In genomic region chr3:57287438-57287837, GRCm38 (mm10) we compare ENCODE assay signal across 14 mouse cellular contexts. TPM values are rescaled to one million over a fixed set of nuclear protein-coding genes. Genes with fewer than 3 reads are reported as not detected.
A peak's percentile ranks its signal among the peaks of the same experiment; 100 is the strongest.
DNase-seq lines count a peak whose midpoint lies in the region; ATAC-seq and TF ChIP-seq lines count a peak whose summit lies in the region.
"Had no signal": no experiment of that assay in that cellular context is flagged by ENCODE, and none has a peak within 500 bp of the region (broad histone marks: within the 10 kb centered on the region; RNA-seq: fewer than 3 reads in every experiment).

No protein-coding gene starts in this region.

- H3K36me3 ChIP-seq in kidney, postnatal 0 days (ENCODE audit: insufficient read depth, low read length): no peaks in the 10 kb centered on the region
- no peaks in the 10 kb centered on the region for H3K36me3 ChIP-seq in midbrain, embryonic 10.5 days

- no peak overlapping the region for H3K4me3 ChIP-seq in gastrocnemius, adult 2 months
- no peak overlapping the region for H3K4me3 ChIP-seq in kidney, postnatal 0 days (replicated peaks; ENCODE audit: low read depth, low read length)
- no peak overlapping the region for H3K4me3 ChIP-seq in brown adipose tissue, adult 24 weeks (ENCODE audit: insufficient read depth, low read depth, low read length)
- no peak overlapping the region for H3K4me3 ChIP-seq in midbrain, embryonic 10.5 days

- no peak overlapping the region for H3K9ac ChIP-seq in kidney, postnatal 0 days (ENCODE audit: low read depth, low read length)
- H3K9ac ChIP-seq: forebrain, postnatal 0 days; liver, embryonic 14.5 days had no signal

- H3K27me3 ChIP-seq in kidney, postnatal 0 days (ENCODE audit: insufficient read depth, low read length): no peaks in the 10 kb centered on the region
- no peaks in the 10 kb centered on the region for H3K27me3 ChIP-seq in midbrain, embryonic 10.5 days (ENCODE audit: low read depth, poor library complexity, severe bottlenecking)

- intact Hi-C loops in gastrocnemius, adult 2 months (cut with DNase I): no loop called here
- intact Hi-C loops in gastrocnemius, postnatal 36 days (cut with DNase I): no loop called here

- WGBS in kidney, postnatal 0 days: 49% methylated on average over 4 of the region's 4 CpGs
- WGBS in midbrain, embryonic 10.5 days: 68% methylated on average over 4 of the region's 4 CpGs

- no peak for TF ChIP-seq CTCF in gastrocnemius, adult 2 months (IDR thresholded peaks at IDR 0.05)
- TF ChIP-seq CTCF in kidney, postnatal 0 days (IDR thresholded peaks at IDR 0.05; ENCODE audit: low read depth): no peak

- ATAC-seq in kidney, postnatal 0 days (replicated peaks; ENCODE audit: low FRiP score, low read depth): no peak
- ATAC-seq: forebrain, postnatal 0 days had no signal

- peak overlapping the region; percentile 92 for H3K27ac ChIP-seq in gastrocnemius, adult 2 months
- H3K27ac ChIP-seq in kidney, postnatal 0 days: peak overlapping the region; percentile 43; the same call in 1 of the 2 replicates
- H3K27ac ChIP-seq in brown adipose tissue, adult 24 weeks (replicated peaks; ENCODE audit: low read depth, low read length): peak overlapping the region; percentile 100
- H3K27ac ChIP-seq in midbrain, embryonic 10.5 days (replicated peaks): no peak overlapping the region
- H3K27ac ChIP-seq: liver, embryonic 14.5 days had no signal

- DNase-seq in gastrocnemius, adult 2 months: no peak
- DNase-seq in gastrocnemius, postnatal 36 days: no peak
- no peak for DNase-seq in kidney, postnatal 0 days (ENCODE audit: low spot score)
- DNase-seq in kidney, postnatal 4 days: no peak
- DNase-seq in lung, postnatal 25 days (ENCODE audit: low spot score): peak; percentile 40
- DNase-seq in layer of hippocampus, adult 8-10 months (ENCODE audit: low spot score in 2 of 2): no peak
- DNase-seq in midbrain, embryonic 10.5 days (ENCODE audit: low spot score): no peak
- DNase-seq: cerebellum, adult 9-10 months; forebrain, postnatal 0 days; gastrocnemius, postnatal 25 days; kidney, postnatal 36 days; thymus, adult 2 months had no signal

- 0 out of 2 replicates have a peak, but pooled peaks cover 9% of the 10 kb centered on the region for H3K4me1 ChIP-seq in kidney, postnatal 0 days (replicated peaks; ENCODE audit: insufficient read depth, low read length)
- H3K4me1 ChIP-seq in brown adipose tissue, adult 24 weeks (ENCODE audit: control insufficient read depth, insufficient read depth, insufficient read length, low read length): peaks cover 13% of the 10 kb centered on the region
- H3K4me1 ChIP-seq in midbrain, embryonic 10.5 days: peaks cover 17% of the 10 kb centered on the region

- H3K4me2 ChIP-seq in kidney, postnatal 0 days (ENCODE audit: low read length): no peak overlapping the region

- H3K9me3 ChIP-seq in kidney, postnatal 0 days (replicated peaks; ENCODE audit: low read length): no peaks in the 10 kb centered on the region
- no peaks in the 10 kb centered on the region for H3K9me3 ChIP-seq in midbrain, embryonic 10.5 days (replicated peaks)

RNA-seq across cellular contexts. Expression of gene Tm4sf1, which starts 14.3 kb away (rescaled TPM):
- 10 to 100 TPM; 15.6 to 20.9 TPM for total RNA-seq in gastrocnemius, adult 2 months (2021)
- 10 to 100 TPM; 18.9 TPM for total RNA-seq in gastrocnemius, postnatal 36 days (2021)
- polyA plus RNA-seq in kidney, postnatal 0 days (2015; fragmentation: Nextera tagmentation; extraction: Ambion mirVana): 386 and 407 TPM in 2 replicates
- polyA plus RNA-seq in brown adipose tissue, adult 24 weeks (2012; ENCODE audit: insufficient read depth, insufficient read length, missing spikeins): 49.0 and 77.1 TPM in 2 replicates
- total RNA-seq in layer of hippocampus, adult 8-10 months (2022): 10 to 100 TPM; 10.2 to 17.6 (median 15.2) TPM
- polyA plus RNA-seq in midbrain, embryonic 10.5 days (2016; fragmentation: Nextera tagmentation; extraction: Ambion mirVana): 22.2 and 31.9 TPM in 2 replicates
